Mouse (Mus musculus) thymus, postnatal 4 days (tissue): ENCODE data around the gene Fgfr2.
"Not testable (repeated sequence)": the region's sequence is repeated elsewhere in the genome, so short reads cannot be mapped to it uniquely, and the experiment has no call there.

Experiments
- DNase-seq: peaks from one replicate; pipeline ENCODE4 v3.0.0; 2021

The Fgfr2 gene

GRCm38 (mm10) chr7:131182685-131183084 is 1940.5 kb downstream of the Fgfr2 start:
- DNase-seq, result peak; percentile 88

DNA sequence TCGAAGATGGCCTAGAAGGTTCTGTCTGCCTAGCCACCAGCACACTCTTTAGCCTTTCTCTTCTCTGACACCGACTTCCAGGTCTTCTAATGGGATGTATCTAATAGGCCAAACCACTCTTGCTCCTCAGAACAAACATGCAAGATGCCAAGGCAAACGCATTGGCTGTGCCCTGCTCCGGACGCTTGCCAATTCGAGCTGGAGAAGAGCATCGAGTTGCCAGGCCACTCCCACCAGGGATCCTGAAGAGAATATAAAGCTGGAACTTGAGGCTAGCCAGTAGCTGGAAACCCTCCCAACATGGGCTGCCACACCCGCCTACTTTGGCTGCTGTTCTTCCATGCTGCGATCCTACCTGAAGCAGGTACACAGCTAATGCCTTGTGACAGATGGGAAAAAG is 1949.0 kb downstream of the Fgfr2 start, which contains the start of gene 5430419D17Rik:
Gene 5430419D17Rik, plus strand, starts transcription at position 282 of the 400 bp plus-strand sequence.
- no peak for DNase-seq

DNA sequence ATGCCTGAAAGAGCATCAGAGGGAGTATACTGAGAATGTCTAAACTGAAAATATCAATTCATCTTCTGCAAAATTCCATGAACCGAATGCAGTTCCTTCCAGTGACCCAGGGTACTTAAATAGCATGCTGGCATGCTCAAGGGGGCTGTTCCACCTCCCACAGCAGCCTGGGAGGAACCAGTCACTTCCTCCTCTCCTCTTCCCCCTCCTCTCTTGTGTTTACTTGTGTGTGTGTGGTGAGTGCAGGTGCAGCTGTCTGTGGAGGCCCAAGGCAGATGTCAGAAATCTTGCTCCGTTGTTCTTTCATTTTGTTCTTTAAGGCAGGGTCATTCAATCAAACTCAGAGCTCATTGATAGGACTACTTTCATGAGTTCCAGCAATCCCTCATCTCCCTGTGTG is 1954.1 kb downstream of the Fgfr2 start:
- peak; percentile 51 for DNase-seq

DNA sequence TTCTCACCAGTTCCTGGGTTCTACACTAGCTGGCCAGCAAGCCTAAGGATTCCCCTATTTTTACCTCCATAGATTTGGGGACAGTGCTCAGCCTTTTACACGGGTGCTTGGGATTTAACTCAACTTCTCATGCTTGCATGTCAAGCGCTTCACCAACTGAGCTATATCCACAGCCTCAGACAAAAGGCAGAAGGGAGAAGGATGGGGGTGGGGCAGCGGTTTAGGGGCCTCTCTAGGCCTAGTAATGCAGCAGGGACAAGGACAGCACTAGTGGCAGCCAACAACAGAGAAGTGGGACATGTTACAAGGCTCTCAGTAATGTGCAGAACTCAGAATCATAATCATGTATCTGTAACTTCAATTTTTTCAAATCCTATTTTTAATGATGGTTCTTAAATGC is 1955.4 kb downstream of the Fgfr2 start:
- DNase-seq, result peak; percentile 65

DNA sequence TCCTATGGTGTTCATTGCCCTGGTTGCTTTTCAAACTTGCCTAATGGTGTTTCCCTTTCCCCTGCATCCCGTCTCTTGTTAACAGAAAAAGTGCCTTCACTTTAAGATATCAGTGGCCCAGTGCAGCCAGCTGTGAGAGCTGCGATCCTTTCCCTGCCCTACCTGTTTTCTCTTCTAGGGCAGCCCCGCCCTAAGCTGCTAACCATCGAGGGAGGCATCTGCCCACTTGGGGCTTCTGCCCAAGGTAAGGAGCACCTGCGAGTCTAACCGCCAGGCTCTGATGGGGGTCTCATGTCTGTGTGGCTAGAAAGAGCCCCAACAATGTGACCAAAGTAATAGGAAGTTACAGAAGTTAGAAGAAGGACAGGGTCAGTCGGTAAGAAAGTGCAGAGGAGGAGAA is 1960.9 kb downstream of the Fgfr2 start:
- DNase-seq, result peak; percentile 28

GRCm38 (mm10) chr7:131153044-131153443 is 1970.1 kb downstream of the Fgfr2 start:
- DNase-seq, result no peak

DNA sequence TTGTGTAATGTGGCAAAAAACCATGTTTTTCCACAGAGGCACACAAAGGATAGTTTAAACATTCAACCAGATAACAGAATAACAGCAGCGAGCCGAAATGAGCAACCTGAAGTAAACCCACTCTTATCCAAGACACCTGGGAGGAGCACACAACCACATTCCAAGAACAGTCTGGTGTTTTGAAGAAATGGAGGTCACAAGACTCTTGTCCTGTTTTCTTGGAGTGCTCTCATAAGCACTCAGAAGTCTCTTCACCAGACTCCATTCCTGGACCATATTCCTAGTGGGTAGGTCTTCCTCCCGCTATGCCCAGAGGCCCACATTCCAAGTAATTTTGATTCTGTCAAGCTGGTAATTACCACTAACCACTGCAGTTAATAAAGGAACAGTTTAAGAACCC is 1973.0 kb downstream of the Fgfr2 start:
- no peak for DNase-seq

DNA sequence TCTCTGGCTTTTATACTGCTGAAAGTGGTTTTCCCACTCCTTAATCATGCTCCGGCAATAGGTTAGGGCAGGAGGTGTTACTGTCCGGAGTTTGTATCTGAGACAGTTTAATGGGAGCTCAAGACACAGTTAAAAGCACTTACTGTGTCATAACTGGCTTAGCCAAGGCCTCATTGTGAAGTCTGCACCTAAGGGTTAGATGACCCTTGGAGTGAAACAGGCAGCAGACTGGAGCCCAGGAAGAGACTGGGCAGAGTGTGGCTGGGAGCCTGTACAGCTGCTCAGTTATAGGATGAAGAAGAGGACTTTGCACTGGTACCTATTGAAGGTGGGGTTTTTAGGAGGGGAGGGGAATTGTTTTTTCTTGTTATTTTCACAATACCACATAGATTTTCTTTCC is 1976.9 kb downstream of the Fgfr2 start, which contains the start of gene 4933402N03Rik:
Gene 4933402N03Rik, minus strand, starts transcription at position 101 of the 400 bp plus-strand sequence.
- DNase-seq, result no peak

- no peak for DNase-seq
Observed at GRCm38 (mm10) chr7:131133181-131133580, 1990.0 kb downstream of the Fgfr2 start.

- no peak for DNase-seq
Observed at GRCm38 (mm10) chr7:131130021-131130420, 1993.1 kb downstream of the Fgfr2 start.

DNA sequence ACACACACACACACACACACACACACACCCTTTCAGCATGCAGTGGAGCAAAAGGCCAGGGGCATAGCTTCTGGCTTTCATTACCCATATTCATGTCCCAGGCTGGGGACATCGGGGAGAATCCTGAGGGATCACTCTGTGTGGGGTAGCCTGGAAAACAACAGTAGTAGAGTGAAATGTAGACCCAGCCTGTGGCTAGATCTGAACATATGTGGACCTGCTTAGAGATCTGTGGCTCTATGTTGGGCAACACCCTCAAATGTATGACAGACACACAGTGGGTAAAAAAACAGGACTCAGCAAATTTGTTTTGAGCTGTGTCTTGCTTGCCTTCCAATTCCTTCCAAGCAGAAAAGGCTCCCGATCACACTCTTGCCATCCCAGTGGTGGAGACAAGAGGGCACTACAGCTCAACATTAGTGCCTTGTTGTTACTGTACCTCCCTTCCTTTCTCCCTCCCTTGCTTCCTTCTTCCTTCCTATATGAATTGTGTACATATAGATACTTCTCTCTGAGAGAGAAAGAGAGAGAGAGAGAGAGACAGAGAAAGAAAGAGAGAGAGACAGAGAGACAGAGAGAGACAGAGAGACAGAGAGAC is 2000.8 kb downstream of the Fgfr2 start:
- peak; percentile 14 for DNase-seq

- DNase-seq, result no peak
Observed at GRCm38 (mm10) chr7:131114434-131114833, 2008.7 kb downstream of the Fgfr2 start.

DNA sequence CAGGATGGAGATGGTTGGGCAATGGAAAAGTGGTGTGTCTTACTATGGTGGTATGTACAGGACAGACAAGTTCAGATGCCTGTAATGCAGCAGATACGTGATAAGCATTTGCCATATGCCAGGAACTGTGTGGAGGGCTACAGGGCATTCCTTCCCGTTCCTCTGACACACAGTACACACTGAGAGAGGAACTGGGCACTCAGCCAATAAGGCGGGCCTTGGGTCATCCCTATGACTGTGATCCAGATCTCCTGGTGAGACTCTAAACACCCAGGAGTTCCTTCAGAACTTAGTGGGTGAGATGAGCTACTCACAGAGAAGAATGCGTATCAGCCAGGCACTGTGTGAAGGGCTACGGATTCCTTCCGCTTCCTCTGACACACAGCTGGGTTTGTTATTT is 2009.5 kb downstream of the Fgfr2 start:
- no peak for DNase-seq

- DNase-seq, result peak; percentile 74
Observed at GRCm38 (mm10) chr7:131112486-131112885, 2010.7 kb downstream of the Fgfr2 start.

DNA sequence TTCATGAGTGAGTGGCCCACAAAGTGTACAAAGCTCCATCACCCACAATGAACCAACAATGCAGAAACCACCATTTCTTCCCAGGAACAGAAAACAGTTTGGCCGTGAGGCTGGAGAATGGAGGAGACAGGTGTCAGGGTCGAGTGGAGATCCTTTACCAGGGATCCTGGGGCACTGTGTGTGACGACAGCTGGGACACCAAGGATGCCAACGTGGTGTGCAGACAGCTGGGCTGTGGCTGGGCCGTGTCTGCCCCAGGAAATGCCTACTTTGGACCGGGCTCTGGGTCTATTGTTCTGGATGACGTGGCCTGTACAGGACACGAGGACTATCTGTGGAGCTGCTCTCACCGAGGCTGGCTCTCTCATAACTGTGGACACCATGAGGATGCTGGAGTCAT is 2040.7 kb downstream of the Fgfr2 start:
- not testable (repeated sequence) for DNase-seq

GRCm38 (mm10) chr7:131075956-131076355 is 2047.2 kb downstream of the Fgfr2 start:
- DNase-seq, result peak; percentile 78

GRCm38 (mm10) chr7:131074098-131074497 is 2049.1 kb downstream of the Fgfr2 start:
- DNase-seq, result peak; percentile 24

DNA sequence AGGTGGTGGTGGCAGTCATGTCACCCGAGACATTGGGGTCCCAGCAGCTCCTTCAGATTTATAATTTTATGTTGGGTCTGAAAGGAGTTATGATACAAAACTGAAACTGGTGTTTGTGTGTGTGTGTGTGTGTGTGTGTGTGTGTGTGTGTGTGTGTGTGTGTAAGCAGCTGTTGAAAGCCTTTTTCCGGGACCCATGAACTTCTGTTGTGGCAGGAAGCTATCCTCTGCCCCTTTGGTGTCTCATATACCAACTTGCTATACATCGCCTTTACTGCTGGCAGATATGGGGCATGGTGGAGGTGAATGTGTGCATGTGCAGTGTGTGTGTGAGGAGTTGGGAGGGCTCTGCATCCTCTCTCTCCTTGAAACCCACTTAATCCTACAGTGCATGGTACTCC is 2049.7 kb downstream of the Fgfr2 start:
- peak; percentile 70 for DNase-seq

DNA sequence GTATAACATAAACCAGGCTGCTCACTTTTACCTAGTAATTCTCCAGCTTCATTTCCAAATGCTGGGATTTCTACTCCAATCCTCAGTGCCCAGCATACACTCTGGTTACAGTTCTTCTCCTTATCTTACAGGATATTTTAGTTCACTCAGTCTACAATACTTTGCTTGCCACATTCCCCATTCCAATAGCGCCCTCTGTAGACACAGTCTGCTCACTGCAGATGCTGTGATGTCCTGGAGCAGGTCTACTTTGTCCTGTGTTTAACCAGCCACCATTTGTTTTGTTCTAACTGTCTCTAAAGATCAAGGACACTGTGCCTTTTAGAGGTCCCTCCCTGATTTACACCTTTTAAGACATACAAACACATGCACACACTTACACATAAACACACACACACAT is 2055.0 kb downstream of the Fgfr2 start:
- peak; percentile 80 for DNase-seq

GRCm38 (mm10) chr7:131062541-131062940 is 2060.6 kb downstream of the Fgfr2 start:
- peak; percentile 57 for DNase-seq

GRCm38 (mm10) chr7:131059808-131060207 is 2063.3 kb downstream of the Fgfr2 start:
- DNase-seq, result peak; percentile 67

GRCm38 (mm10) chr7:131057918-131058317 is 2065.2 kb downstream of the Fgfr2 start:
- DNase-seq, result not testable (repeated sequence)

- DNase-seq, result peak; percentile 38
Observed at GRCm38 (mm10) chr7:131054808-131055370, 2068.3 kb downstream of the Fgfr2 start.

GRCm38 (mm10) chr7:131049829-131050228 is 2073.3 kb downstream of the Fgfr2 start:
- DNase-seq, result not testable (repeated sequence)
